Mouse (Mus musculus) hindbrain, embryonic 13.5 days (tissue): ENCODE data around the gene Rpl23. TPM values are rescaled to one million over a fixed set of nuclear protein-coding genes. Genes with fewer than 3 reads are reported as not detected.

Experiments used
- ATAC-seq: fragments of 200-750 bp; cut with Nextera tagmentation; 2 replicates; pipeline ENCODE4 v1.8.0; 2017; ENCODE audit warnings: moderate TSS enrichment; ENCODE audit not compliant: low FRiP score
- H3K27ac ChIP-seq: fragments of 300-500 bp; sonication (generic); 2 replicates; pipeline ENCODE4 v1.5.1; 2015; ENCODE audit warnings: inconsistent platforms, mild to moderate bottlenecking, moderate library complexity
- H3K27me3 ChIP-seq: fragments of 300-500 bp; sonication (generic); 2 replicates; pipeline ENCODE4 v1.6.1; 2015; ENCODE audit warnings: mild to moderate bottlenecking, inconsistent platforms
- H3K36me3 ChIP-seq: fragments of 300-500 bp; sonication (generic); 2 replicates; pipeline ENCODE4 v1.6.1; 2015; ENCODE audit warnings: mild to moderate bottlenecking, inconsistent platforms
- H3K4me1 ChIP-seq: fragments of 300-500 bp; sonication (generic); replicated peaks from 2 replicates; pipeline ENCODE4 v1.6.1; 2015; ENCODE audit warnings: inconsistent platforms
- H3K4me2 ChIP-seq: fragments of 300-500 bp; sonication (generic); 2 replicates; pipeline ENCODE4 v1.6.1; 2015; ENCODE audit warnings: inconsistent platforms, mild to moderate bottlenecking, moderate library complexity
- H3K4me3 ChIP-seq: fragments of 300-500 bp; sonication (generic); 2 replicates; pipeline ENCODE4 v1.5.1; 2015; ENCODE audit warnings: mild to moderate bottlenecking, inconsistent platforms
- H3K9ac ChIP-seq: fragments of 300-500 bp; sonication (generic); 2 replicates; pipeline ENCODE4 v1.6.1; 2015; ENCODE audit warnings: mild to moderate bottlenecking, inconsistent platforms
- H3K9me3 ChIP-seq: fragments of 300-500 bp; sonication (generic); 2 replicates; pipeline ENCODE4 v1.6.1; 2016; ENCODE audit warnings: inconsistent platforms
- WGBS: fragments of 180-500 bp; shearing (Covaris S2); methylation state at CpG from one replicate; pipeline ENCODE4 v1.1.7; 2015; 5-methylcytosine and 5-hydroxymethylcytosine counted together
- polyA plus RNA-seq: library from polyadenylated mRNA; unstranded; fragments of >200 nt; fragmentation: Nextera tagmentation; extraction: Ambion mirVana; gene quantifications from 2 replicates; pipeline ENCODE4 v1.2.1, GENCODE M21; 2015

Rpl23 gene
- 369 and 380 TPM in 2 replicates for polyA plus RNA-seq

GRCm38 (mm10) chr11:97781832-97782563 lies at the start of gene Rpl23:
TSS of gene Rpl23 (minus strand) at chr11:97782437.
- Histone ChIP-seq H3K27me3 (no peaks in the 10 kb centered on the region), H3K4me1 (peaks cover 29% of the 10 kb centered on the region), H3K27ac (peak within 1 kb of the TSS; percentile 92), H3K9ac (peak within 1 kb of the TSS; percentile 98), H3K4me2 (peak within 1 kb of the TSS; percentile 87), H3K36me3 (peaks cover 38% of the 10 kb centered on the region), H3K9me3 (no peaks in the 10 kb centered on the region), H3K4me3 (peak within 1 kb of the TSS; percentile 85)
- under 1% methylated on average over 67 of the region's 67 CpGs for WGBS
- ATAC-seq = peak; percentile 96

GRCm38 (mm10) chr11:97832001-97832400 lies 49.8 kb upstream of the Rpl23 start:
- no peaks in the 10 kb centered on the region for H3K4me1 ChIP-seq
- no peaks in the 10 kb centered on the region for H3K27me3 ChIP-seq
- 0 out of 2 replicates have a peak overlapping the region, but pooled peaks have one; percentile 6 for H3K9ac ChIP-seq
- H3K4me2 ChIP-seq = no peak overlapping the region
- WGBS = 81% methylated on average over 11 of the region's 11 CpGs
- peaks cover 81% of the 10 kb centered on the region for H3K36me3 ChIP-seq
- no peak overlapping the region for H3K27ac ChIP-seq
- no peaks in the 10 kb centered on the region for H3K9me3 ChIP-seq
- no peak overlapping the region for H3K4me3 ChIP-seq
- no peak for ATAC-seq

GRCm38 (mm10) chr11:97830501-97830900 lies 48.3 kb upstream of the Rpl23 start:
- 85% methylated on average over 6 of the region's 6 CpGs for WGBS
- no peak for ATAC-seq
- no peak overlapping the region for H3K27ac ChIP-seq
- H3K9me3 ChIP-seq = no peaks in the 10 kb centered on the region
- H3K4me3 ChIP-seq = no peak overlapping the region
- H3K4me2 ChIP-seq = no peak overlapping the region
- H3K4me1 ChIP-seq = no peaks in the 10 kb centered on the region
- H3K27me3 ChIP-seq = no peaks in the 10 kb centered on the region
- no peak overlapping the region for H3K9ac ChIP-seq
- peaks cover 82% of the 10 kb centered on the region for H3K36me3 ChIP-seq

- H3K4me3 ChIP-seq = no peak overlapping the region
- no peak overlapping the region for H3K9ac ChIP-seq
- peaks cover 82% of the 10 kb centered on the region for H3K36me3 ChIP-seq
- no peaks in the 10 kb centered on the region for H3K27me3 ChIP-seq
- no peaks in the 10 kb centered on the region for H3K9me3 ChIP-seq
- peaks cover 1% of the 10 kb centered on the region for H3K4me1 ChIP-seq
- no peak overlapping the region for H3K4me2 ChIP-seq
- H3K27ac ChIP-seq = no peak overlapping the region
- WGBS = 85% methylated on average over 12 of the region's 12 CpGs
- ATAC-seq = no peak
Observed at GRCm38 (mm10) chr11:97829913-97830476, 47.8 kb upstream of the Rpl23 start.

GRCm38 (mm10) chr11:97829365-97829764 lies 47.1 kb upstream of the Rpl23 start:
- WGBS = 94% methylated on average over 7 of the region's 7 CpGs
- Histone ChIP-seq H3K9ac (no peak overlapping the region), H3K36me3 (peaks cover 81% of the 10 kb centered on the region)

GRCm38 (mm10) chr11:97827654-97828053 lies 45.4 kb upstream of the Rpl23 start:
- Histone ChIP-seq H3K27ac (no peak overlapping the region), H3K36me3 (peaks cover 76% of the 10 kb centered on the region), H3K4me3 (no peak overlapping the region), H3K9me3 (no peaks in the 10 kb centered on the region), H3K9ac (no peak overlapping the region), H3K4me2 (no peak overlapping the region), H3K4me1 (peaks cover 15% of the 10 kb centered on the region), H3K27me3 (no peaks in the 10 kb centered on the region)
- ATAC-seq = no peak
- WGBS = 93% methylated on average over 6 of the region's 6 CpGs

More at GRCm38 (mm10) chr11:97829365-97829764, 47.1 kb upstream of the Rpl23 start:
- H3K27me3 ChIP-seq = no peaks in the 10 kb centered on the region
- ATAC-seq = no peak
- H3K4me3 ChIP-seq = no peak overlapping the region
- peaks cover 8% of the 10 kb centered on the region for H3K4me1 ChIP-seq
- no peak overlapping the region for H3K4me2 ChIP-seq
- no peaks in the 10 kb centered on the region for H3K9me3 ChIP-seq
- no peak overlapping the region for H3K27ac ChIP-seq

- Histone ChIP-seq H3K27me3 (no peaks in the 10 kb centered on the region), H3K27ac (0 out of 2 replicates have a peak overlapping the region, but pooled peaks have one; percentile 5), H3K4me1 (peaks cover 15% of the 10 kb centered on the region), H3K4me3 (no peak overlapping the region), H3K36me3 (peaks cover 76% of the 10 kb centered on the region), H3K4me2 (no peak overlapping the region), H3K9me3 (no peaks in the 10 kb centered on the region), H3K9ac (no peak overlapping the region)
- 81% methylated on average over 7 of the region's 7 CpGs for WGBS
- no peak for ATAC-seq
Observed at GRCm38 (mm10) chr11:97826414-97826813, 44.2 kb upstream of the Rpl23 start.

- ATAC-seq = no peak
- WGBS = 81% methylated on average over 9 of the region's 9 CpGs
- no peak overlapping the region for H3K9ac ChIP-seq
- H3K4me3 ChIP-seq = no peak overlapping the region
- H3K4me2 ChIP-seq = no peak overlapping the region
- H3K36me3 ChIP-seq = peaks cover 81% of the 10 kb centered on the region
- no peaks in the 10 kb centered on the region for H3K9me3 ChIP-seq
- H3K27me3 ChIP-seq = no peaks in the 10 kb centered on the region
- H3K4me1 ChIP-seq = peaks cover 17% of the 10 kb centered on the region
- H3K27ac ChIP-seq = no peak overlapping the region
Observed at GRCm38 (mm10) chr11:97825971-97826370, 43.7 kb upstream of the Rpl23 start.

GRCm38 (mm10) chr11:97825295-97825694 lies 43.1 kb upstream of the Rpl23 start:
- peaks cover 18% of the 10 kb centered on the region for H3K4me1 ChIP-seq
- 92% methylated on average over 10 of the region's 10 CpGs for WGBS
- no peaks in the 10 kb centered on the region for H3K9me3 ChIP-seq
- ATAC-seq = no peak
- no peak overlapping the region for H3K4me2 ChIP-seq
- peaks cover 86% of the 10 kb centered on the region for H3K36me3 ChIP-seq
- H3K4me3 ChIP-seq = no peak overlapping the region
- 0 out of 2 replicates have a peak overlapping the region, but pooled peaks have one; percentile 23 for H3K27ac ChIP-seq
- H3K27me3 ChIP-seq = no peaks in the 10 kb centered on the region
- H3K9ac ChIP-seq = no peak overlapping the region

GRCm38 (mm10) chr11:97824895-97825294 lies 42.7 kb upstream of the Rpl23 start:
- peaks cover 85% of the 10 kb centered on the region for H3K36me3 ChIP-seq
- ATAC-seq = no peak
- H3K9ac ChIP-seq = no peak overlapping the region
- WGBS = 76% methylated on average over 6 of the region's 6 CpGs
- H3K27ac ChIP-seq = 0 out of 2 replicates have a peak overlapping the region, but pooled peaks have one; percentile 23
- no peak overlapping the region for H3K4me3 ChIP-seq
- H3K27me3 ChIP-seq = no peaks in the 10 kb centered on the region
- H3K9me3 ChIP-seq = no peaks in the 10 kb centered on the region
- no peak overlapping the region for H3K4me2 ChIP-seq
- peaks cover 18% of the 10 kb centered on the region for H3K4me1 ChIP-seq

GRCm38 (mm10) chr11:97824168-97824567 lies 41.9 kb upstream of the Rpl23 start:
- WGBS = 95% methylated on average over 11 of the region's 11 CpGs
- Histone ChIP-seq H3K4me1 (peaks cover 21% of the 10 kb centered on the region), H3K4me2 (no peak overlapping the region), H3K27me3 (no peaks in the 10 kb centered on the region), H3K9me3 (no peaks in the 10 kb centered on the region), H3K27ac (no peak overlapping the region), H3K4me3 (no peak overlapping the region), H3K36me3 (peaks cover 83% of the 10 kb centered on the region), H3K9ac (no peak overlapping the region)
- no peak for ATAC-seq

- 72% methylated on average over 20 of the region's 20 CpGs for WGBS
- H3K4me1 ChIP-seq = peaks cover 32% of the 10 kb centered on the region
- no peaks in the 10 kb centered on the region for H3K9me3 ChIP-seq
- H3K27ac ChIP-seq = no peak overlapping the region
- H3K4me3 ChIP-seq = no peak overlapping the region
- H3K9ac ChIP-seq = 0 out of 2 replicates have a peak overlapping the region, but pooled peaks have one; percentile 8
- H3K4me2 ChIP-seq = no peak overlapping the region
- no peaks in the 10 kb centered on the region for H3K27me3 ChIP-seq
- no peak for ATAC-seq
- H3K36me3 ChIP-seq = peaks cover 83% of the 10 kb centered on the region
Observed at GRCm38 (mm10) chr11:97822840-97823603, 40.8 kb upstream of the Rpl23 start.
